Mouse (Mus musculus): Measurements from ENCODE around the gene Tarsl2.

DNA sequence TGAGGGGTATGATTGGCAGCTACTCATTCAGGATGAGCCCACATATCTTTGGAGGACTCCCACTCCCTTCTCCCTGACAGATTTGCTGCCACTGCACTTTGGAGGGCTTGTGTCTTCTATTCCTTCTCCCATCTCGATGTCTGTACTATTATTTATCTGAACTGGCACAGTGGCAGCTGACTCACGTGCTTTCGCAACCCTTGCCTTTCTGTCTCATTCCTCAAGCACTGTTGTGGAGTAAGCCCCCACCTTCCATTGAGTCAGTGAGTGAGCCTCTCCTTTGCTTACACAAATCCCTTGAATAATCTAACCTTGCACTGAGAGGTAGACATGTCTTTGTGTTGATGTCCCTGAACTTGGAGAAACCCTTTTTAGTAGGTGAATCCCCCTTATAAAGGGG lies 33.4 kb upstream of the Tarsl2 start:
- no peak for TF ChIP-seq POLR2A (IDR thresholded peaks at IDR 0.05; ENCODE audit: insufficient read length, low read depth)
- TF ChIP-seq REST (IDR thresholded peaks at IDR 0.05; ENCODE audit: insufficient read depth, insufficient read length), result no peak
- TF ChIP-seq MYOD1 (IDR thresholded peaks at IDR 0.05; ENCODE audit: control insufficient read depth in 1 of 3, insufficient read length in 2 of 3, low read depth in 2 of 3), result no peak
- no peak for TF ChIP-seq MAX (IDR thresholded peaks at IDR 0.05; ENCODE audit: low read depth)
- no peak for TF ChIP-seq MYOG (IDR thresholded peaks at IDR 0.05; ENCODE audit: control insufficient read depth in 1 of 3, insufficient read depth in 1 of 3, insufficient read length in 2 of 3, low read depth in 2 of 3)
- no peak for TF ChIP-seq E2F4 (IDR thresholded peaks at IDR 0.05; ENCODE audit: insufficient read depth)
- no peak for TF ChIP-seq USF1 (IDR thresholded peaks at IDR 0.05; ENCODE audit: low read depth)
- TF ChIP-seq TCF12 (IDR thresholded peaks at IDR 0.05; ENCODE audit: insufficient read depth, poor library complexity, severe bottlenecking), result no peak
